19 mouse cellular contexts compared by ENCODE assay signal in the genomic region with DNA sequence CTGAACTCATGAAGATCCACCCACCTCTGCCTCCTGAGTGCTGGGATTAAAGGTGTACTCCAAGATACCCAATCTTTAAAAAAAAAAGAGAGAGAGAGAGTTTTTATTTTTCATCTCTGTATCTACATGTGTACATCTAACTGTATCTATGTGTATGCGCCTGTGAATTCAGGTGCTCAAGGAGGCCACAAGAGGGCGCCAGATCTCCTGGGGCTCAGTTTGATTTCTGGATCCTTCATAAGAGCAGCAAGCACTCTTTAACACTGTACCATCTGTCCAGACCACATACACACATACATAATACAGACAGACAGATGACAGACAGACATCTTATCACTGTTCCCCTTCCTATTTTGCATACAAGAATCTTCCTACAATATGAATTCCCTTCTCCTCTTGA. TPM values are rescaled to one million over a fixed set of nuclear protein-coding genes. Genes with fewer than 3 reads are reported as not detected.
DNase-seq lines count a peak whose midpoint lies in the region; ATAC-seq and TF ChIP-seq lines count a peak whose summit lies in the region.
"Had no signal": no experiment of that assay in that cellular context is flagged by ENCODE, and none has a peak within 500 bp of the region (broad histone marks: within the 10 kb centered on the region; RNA-seq: fewer than 3 reads in every experiment).

No protein-coding gene starts in this region.

- no peak overlapping the region for H3K4me3 ChIP-seq in forebrain, postnatal 0 days (ENCODE audit: low read depth, low read length)
- H3K4me3 ChIP-seq in forebrain, embryonic 11.5 days (ENCODE audit: low read depth, low read length), result no peak overlapping the region
- no peak overlapping the region for H3K4me3 ChIP-seq in liver, embryonic 14.5 days (ENCODE audit: insufficient read depth in 1 of 2, low read depth in 2 of 2, low read length in 2 of 2)
- no peak overlapping the region for H3K4me3 ChIP-seq in liver, embryonic 11.5 days (ENCODE audit: low read depth, low read length)
- no peak overlapping the region for H3K4me3 ChIP-seq in ES-Bruce4 (ENCODE audit: low read depth, low read length)
- H3K4me3 ChIP-seq in bone marrow macrophage, adult 2 months (ENCODE audit: insufficient read depth, low read length), result no peak overlapping the region
- H3K4me3 ChIP-seq: hindbrain, embryonic 10.5 days; liver, embryonic 13.5 days had no signal

- no peak overlapping the region for H3K9ac ChIP-seq in forebrain, postnatal 0 days
- no peak overlapping the region for H3K9ac ChIP-seq in forebrain, embryonic 11.5 days (ENCODE audit: low read length)
- H3K9ac ChIP-seq in liver, embryonic 14.5 days (replicated peaks), result no peak overlapping the region
- no peak overlapping the region for H3K9ac ChIP-seq in liver, embryonic 11.5 days (ENCODE audit: low read depth, low read length)
- no peak overlapping the region for H3K9ac ChIP-seq in ES-Bruce4 (ENCODE audit: low read depth, poor library complexity, severe bottlenecking)
- H3K9ac ChIP-seq: liver, embryonic 13.5 days had no signal

- ATAC-seq in forebrain, postnatal 0 days, result no peak
- no peak for ATAC-seq in forebrain, embryonic 11.5 days (replicated peaks; ENCODE audit: low FRiP score)
- ATAC-seq in liver, embryonic 14.5 days (ENCODE audit: insufficient read depth), result no peak
- ATAC-seq in liver, embryonic 11.5 days (replicated peaks; ENCODE audit: low FRiP score), result no peak
- ATAC-seq: forebrain, embryonic 16.5 days had no signal

- no peaks in the 10 kb centered on the region for H3K4me1 ChIP-seq in forebrain, postnatal 0 days (ENCODE audit: insufficient read depth)
- peaks cover 3% of the 10 kb centered on the region for H3K4me1 ChIP-seq in forebrain, embryonic 11.5 days (replicated peaks; ENCODE audit: control insufficient read depth, insufficient read depth, low read length)
- no peaks in the 10 kb centered on the region for H3K4me1 ChIP-seq in liver, embryonic 14.5 days (replicated peaks; ENCODE audit: control insufficient read depth in 2 of 2, insufficient read depth in 2 of 2, low read length in 1 of 2)
- H3K4me1 ChIP-seq in liver, embryonic 11.5 days (replicated peaks; ENCODE audit: control insufficient read depth, insufficient read depth, low read length), result no peaks in the 10 kb centered on the region
- peaks cover 2% of the 10 kb centered on the region for H3K4me1 ChIP-seq in ES-Bruce4 (ENCODE audit: control insufficient read depth, insufficient read depth, low read length)
- H3K4me1 ChIP-seq in bone marrow macrophage, adult 2 months (ENCODE audit: control insufficient read depth, insufficient read depth, low read length), result no peaks in the 10 kb centered on the region
- H3K4me1 ChIP-seq: liver, embryonic 13.5 days had no signal

- H3K27ac ChIP-seq in forebrain, postnatal 0 days (ENCODE audit: low read depth, low read length), result no peak overlapping the region
- H3K27ac ChIP-seq in forebrain, embryonic 11.5 days (ENCODE audit: low read depth, low read length), result no peak overlapping the region
- H3K27ac ChIP-seq in liver, embryonic 14.5 days, result no peak overlapping the region
- no peak overlapping the region for H3K27ac ChIP-seq in liver, embryonic 11.5 days (ENCODE audit: low read depth, low read length)
- no peak overlapping the region for H3K27ac ChIP-seq in ES-Bruce4 (ENCODE audit: insufficient read depth, low read length)
- no peak overlapping the region for H3K27ac ChIP-seq in bone marrow macrophage, adult 2 months (ENCODE audit: insufficient read depth, low read depth, low read length)
- H3K27ac ChIP-seq: hindbrain, embryonic 10.5 days; liver, embryonic 13.5 days; macrophage had no signal

- TF ChIP-seq CTCF in forebrain, postnatal 0 days (IDR thresholded peaks at IDR 0.05; ENCODE audit: low read depth), result peak; percentile 35; the same call in 1 of the 2 replicates
- TF ChIP-seq CTCF in liver, embryonic 14.5 days (IDR thresholded peaks at IDR 0.05; ENCODE audit: low read depth), result peak; percentile 55
- peak; percentile 67 for TF ChIP-seq CTCF in ES-Bruce4 (IDR thresholded peaks at IDR 0.05; ENCODE audit: low read depth, low read length)
- peak; percentile 33; the same call in 1 of the 2 replicates for TF ChIP-seq CTCF in bone marrow macrophage, adult 2 months (IDR thresholded peaks at IDR 0.05; ENCODE audit: low read depth, low read length)

- H3K4me2 ChIP-seq in forebrain, postnatal 0 days (ENCODE audit: low read depth), result no peak overlapping the region
- H3K4me2 ChIP-seq in forebrain, embryonic 11.5 days (ENCODE audit: low read depth, low read length, severe bottlenecking), result no peak overlapping the region
- H3K4me2 ChIP-seq in liver, embryonic 14.5 days (ENCODE audit: low read depth), result no peak overlapping the region
- no peak overlapping the region for H3K4me2 ChIP-seq in liver, embryonic 11.5 days
- H3K4me2 ChIP-seq: liver, embryonic 13.5 days had no signal

- no peaks in the 10 kb centered on the region for H3K36me3 ChIP-seq in forebrain, postnatal 0 days (ENCODE audit: insufficient read depth)
- H3K36me3 ChIP-seq in forebrain, embryonic 11.5 days (ENCODE audit: control insufficient read depth, insufficient read depth, low read length), result no peaks in the 10 kb centered on the region
- no peaks in the 10 kb centered on the region for H3K36me3 ChIP-seq in liver, embryonic 14.5 days (replicated peaks; ENCODE audit: control insufficient read depth, insufficient read depth, low read depth)
- no peaks in the 10 kb centered on the region for H3K36me3 ChIP-seq in liver, embryonic 11.5 days (ENCODE audit: control insufficient read depth, insufficient read depth, low read length)
- no peaks in the 10 kb centered on the region for H3K36me3 ChIP-seq in ES-Bruce4 (ENCODE audit: control insufficient read depth, insufficient read depth, low read length, poor library complexity, severe bottlenecking)
- H3K36me3 ChIP-seq: hindbrain, embryonic 10.5 days; liver, embryonic 13.5 days had no signal

- no peak for TF ChIP-seq EP300 in liver, embryonic 14.5 days (IDR thresholded peaks at IDR 0.05; ENCODE audit: low read depth)
- no peak for TF ChIP-seq EP300 in ES-Bruce4 (IDR thresholded peaks at IDR 0.05; ENCODE audit: insufficient read depth, low read depth, low read length)

- 88% methylated on average over 2 of the region's 2 CpGs for WGBS in forebrain, postnatal 0 days
- 91% methylated on average over 2 of the region's 2 CpGs for WGBS in forebrain, embryonic 11.5 days
- 70% methylated on average over 2 of the region's 2 CpGs for WGBS in liver, embryonic 14.5 days (ENCODE audit: insufficient replicate concordance)
- WGBS in liver, embryonic 11.5 days, result 85% methylated on average over 2 of the region's 2 CpGs

- no peak for DNase-seq in forebrain, postnatal 0 days
- no peak for DNase-seq in forebrain, embryonic 11.5 days (ENCODE audit: low spot score)
- no peak for DNase-seq in liver, embryonic 14.5 days (ENCODE audit: low read depth in 3 of 3, low spot score in 3 of 3)
- DNase-seq in liver, embryonic 11.5 days (ENCODE audit: low spot score), result no peak
- DNase-seq in spleen, adult 12 weeks (ENCODE audit: low spot score), result no peak
- DNase-seq in cerebellum, postnatal 4 days (ENCODE audit: low spot score in 2 of 2), result no peak
- DNase-seq: adrenal gland, postnatal 25 days; B cell, adult 2 months; cerebellum, adult 18-20 months; gastrocnemius, postnatal 36 days; kidney, adult 8-10 months; liver, embryonic 13.5 days; midbrain, embryonic 14.5 days; spleen, adult 18-20 months had no signal

- TF ChIP-seq POLR2A in ES-Bruce4 (IDR thresholded peaks at IDR 0.05; ENCODE audit: insufficient read depth, low read length), result no peak
- no peak for TF ChIP-seq POLR2A in bone marrow macrophage, adult 2 months (IDR thresholded peaks at IDR 0.05; ENCODE audit: borderline replicate concordance, low read depth, low read length)

- H3K9me3 ChIP-seq in forebrain, postnatal 0 days (ENCODE audit: low read length), result no peaks in the 10 kb centered on the region
- H3K9me3 ChIP-seq in forebrain, embryonic 11.5 days (ENCODE audit: control insufficient read depth, low read length), result peaks cover 3% of the 10 kb centered on the region; the same call in 1 of the 2 replicates
- peaks cover 2% of the 10 kb centered on the region; the same call in 1 of the 2 replicates for H3K9me3 ChIP-seq in liver, embryonic 14.5 days (ENCODE audit: control insufficient read depth, low read length)
- H3K9me3 ChIP-seq in liver, embryonic 11.5 days (ENCODE audit: control insufficient read depth, low read length), result peaks cover 4% of the 10 kb centered on the region
- H3K9me3 ChIP-seq in ES-Bruce4 (replicated peaks; ENCODE audit: control insufficient read depth, insufficient read depth, low read length, poor library complexity, severe bottlenecking), result no peaks in the 10 kb centered on the region

- no peaks in the 10 kb centered on the region for H3K27me3 ChIP-seq in forebrain, postnatal 0 days (ENCODE audit: insufficient read depth, low read length)
- H3K27me3 ChIP-seq in forebrain, embryonic 11.5 days (ENCODE audit: control insufficient read depth, insufficient read depth, low read length), result no peaks in the 10 kb centered on the region
- no peaks in the 10 kb centered on the region for H3K27me3 ChIP-seq in liver, embryonic 14.5 days (ENCODE audit: control insufficient read depth, insufficient read depth, low read length)
- H3K27me3 ChIP-seq in liver, embryonic 11.5 days (replicated peaks; ENCODE audit: control insufficient read depth, insufficient read depth, low read length), result no peaks in the 10 kb centered on the region
- H3K27me3 ChIP-seq in ES-Bruce4 (ENCODE audit: control insufficient read depth, insufficient read depth, low read length, poor library complexity, severe bottlenecking), result no peaks in the 10 kb centered on the region
- H3K27me3 ChIP-seq: liver, embryonic 13.5 days had no signal

RNA-seq across cellular contexts. Expression of a gene that starts 11.9 kb away (rescaled TPM):
- 4.3 and 7.2 TPM in 2 replicates for total RNA-seq in forebrain, postnatal 0 days (2014; rRNA removed)
- polyA plus RNA-seq in forebrain, postnatal 0 days (2015; fragmentation: Nextera tagmentation; extraction: Ambion mirVana), result 1.7 and 2.9 TPM in 2 replicates
- polyA plus RNA-seq in forebrain, embryonic 11.5 days (2014; fragmentation: Nextera tagmentation; extraction: Ambion mirVana), result 0.39 and 1.0 TPM in 2 replicates
- polyA plus RNA-seq in liver, embryonic 14.5 days (2012; rRNA removed), result 0.14 and 0.16 TPM in 2 replicates
- 0.13 TPM in 1 of 2 replicates, not detected in the other for polyA plus RNA-seq in liver, embryonic 14.5 days (2014; fragmentation: Nextera tagmentation; extraction: Ambion mirVana)
- polyA plus RNA-seq in liver, embryonic 11.5 days (2014; fragmentation: Nextera tagmentation; extraction: Ambion mirVana), result 0.61 and 0.97 TPM in 2 replicates
- 11.6 and 18.9 TPM in 2 replicates for polyA plus RNA-seq in ES-Bruce4 (2011; ENCODE audit: insufficient read depth, insufficient read length, low read depth, missing spikeins)
- not detected in 2 replicates for polyA plus RNA-seq in bone marrow macrophage, adult 2 months (2012; ENCODE audit: insufficient read depth, insufficient read length, missing spikeins)
- total RNA-seq: adrenal gland, postnatal 25 days; gastrocnemius, postnatal 36 days had no signal
- polyA plus RNA-seq: macrophage had no signal

RNA-seq across cellular contexts. Expression of a gene that starts 49.6 kb away (rescaled TPM):
- total RNA-seq in forebrain, postnatal 0 days (2014; rRNA removed), result 16.3 and 16.7 TPM in 2 replicates
- polyA plus RNA-seq in forebrain, postnatal 0 days (2015; fragmentation: Nextera tagmentation; extraction: Ambion mirVana), result 3.1 and 3.2 TPM in 2 replicates
- polyA plus RNA-seq in forebrain, embryonic 11.5 days (2014; fragmentation: Nextera tagmentation; extraction: Ambion mirVana), result 10.5 and 12.4 TPM in 2 replicates
- 0.30 and 0.33 TPM in 2 replicates for polyA plus RNA-seq in liver, embryonic 14.5 days (2012; rRNA removed)
- polyA plus RNA-seq in liver, embryonic 14.5 days (2014; fragmentation: Nextera tagmentation; extraction: Ambion mirVana), result 0.16 and 0.23 TPM in 2 replicates
- polyA plus RNA-seq in liver, embryonic 11.5 days (2014; fragmentation: Nextera tagmentation; extraction: Ambion mirVana), result 2.6 TPM in 2 replicates
- 17.9 and 18.0 TPM in 2 replicates for polyA plus RNA-seq in ES-Bruce4 (2011; ENCODE audit: insufficient read depth, insufficient read length, low read depth, missing spikeins)
- 0.11 TPM in 1 of 2 replicates, not detected in the other for polyA plus RNA-seq in bone marrow macrophage, adult 2 months (2012; ENCODE audit: insufficient read depth, insufficient read length, missing spikeins)
